Mouse (Mus musculus) heart, embryonic 16.5 days (tissue): Measurements from ENCODE around the gene Usp4. TPM values are rescaled to one million over a fixed set of nuclear protein-coding genes. Genes with fewer than 3 reads are reported as not detected.

Experiments used
- polyA plus RNA-seq: library from polyadenylated mRNA; unstranded; fragments of >200 nt; fragmentation: Nextera tagmentation; extraction: Ambion mirVana; gene quantifications from 2 replicates; pipeline ENCODE4 v1.2.1, GENCODE M21; 2015

Gene Usp4
- polyA plus RNA-seq, 1 experiment from 2014 or later, result 83.6 TPM

Other genes with a start within 250 kb of the Usp4 start
- 0.34 and 0.81 TPM in 2 replicates for gene Bsn, start 157.5 kb upstream of the Usp4 start, polyA plus RNA-seq
- gene Dag1, start 83.9 kb upstream of the Usp4 start, polyA plus RNA-seq, result 136 and 145 TPM in 2 replicates
- gene Nicn1, start 57.4 kb upstream of the Usp4 start, polyA plus RNA-seq, result 23.7 and 26.9 TPM in 2 replicates
- gene Amt, start 51.0 kb upstream of the Usp4 start, polyA plus RNA-seq, result 8.1 and 8.7 TPM in 2 replicates
- gene Rhoa, start 41.7 kb upstream of the Usp4 start, polyA plus RNA-seq, result 372 and 444 TPM in 2 replicates
- 32.5 and 34.2 TPM in 2 replicates for gene Tcta, start 41.7 kb upstream of the Usp4 start, polyA plus RNA-seq
- gene Gpx1, start 8.9 kb upstream of the Usp4 start, polyA plus RNA-seq, result 647 and 680 TPM in 2 replicates
- 0.14 and 0.42 TPM in 2 replicates for gene 1700102P08Rik, start 45.0 kb downstream of the Usp4 start, polyA plus RNA-seq
- 0.45 and 0.71 TPM in 2 replicates for gene Ccdc36, start 80.6 kb downstream of the Usp4 start, polyA plus RNA-seq
- gene BC048562, start 88.6 kb downstream of the Usp4 start, polyA plus RNA-seq, result not detected in 2 replicates
- 39.8 and 44.3 TPM in 2 replicates for gene Ccdc71, start 112.7 kb downstream of the Usp4 start, polyA plus RNA-seq
- 103 and 110 TPM in 2 replicates for gene Klhdc8b, start 113.7 kb downstream of the Usp4 start, polyA plus RNA-seq
- gene Lamb2, start 131.9 kb downstream of the Usp4 start, polyA plus RNA-seq, result 67.1 and 77.7 TPM in 2 replicates
- 60.1 and 63.5 TPM in 2 replicates for gene Usp19, start 142.7 kb downstream of the Usp4 start, polyA plus RNA-seq
- gene Qars, start 159.9 kb downstream of the Usp4 start, polyA plus RNA-seq, result 70.4 and 83.2 TPM in 2 replicates
- 82.2 and 82.5 TPM in 2 replicates for gene Qrich1, start 169.0 kb downstream of the Usp4 start, polyA plus RNA-seq
- gene Impdh2, start 212.4 kb downstream of the Usp4 start, polyA plus RNA-seq, result 91.7 and 91.8 TPM in 2 replicates
- 63.7 and 65.9 TPM in 2 replicates for gene Ndufaf3, start 219.6 kb downstream of the Usp4 start, polyA plus RNA-seq
- 83.3 and 83.6 TPM in 2 replicates for gene Dalrd3, start 222.0 kb downstream of the Usp4 start, polyA plus RNA-seq
- gene Wdr6, start 230.9 kb downstream of the Usp4 start, polyA plus RNA-seq, result 48.3 and 61.0 TPM in 2 replicates
- 20.1 and 22.0 TPM in 2 replicates for gene P4htm, start 249.8 kb downstream of the Usp4 start, polyA plus RNA-seq